Mouse (Mus musculus): ENCODE measurements around the gene Tekt3.

DNA sequence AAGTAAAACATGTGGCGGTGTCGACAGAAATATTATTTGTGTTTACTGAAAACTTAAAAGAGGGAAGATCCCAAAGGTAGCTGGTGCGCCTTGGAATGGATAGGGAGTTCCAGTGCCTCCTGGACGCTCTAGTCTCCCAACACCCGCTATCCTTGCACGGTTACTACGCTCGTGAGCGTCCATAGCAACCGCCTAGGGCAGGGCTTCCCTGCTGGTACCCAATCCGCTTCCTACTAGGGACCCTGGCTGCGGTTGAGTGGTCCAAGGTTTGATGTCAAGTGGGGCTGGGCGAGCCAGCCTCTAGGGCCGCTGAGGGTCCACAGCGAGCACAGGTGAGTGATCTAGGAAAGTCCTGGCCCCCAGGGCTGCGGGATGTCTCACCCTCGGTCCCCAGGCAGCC lies at the start of gene Tekt3:
- no peak for TF ChIP-seq POLR2A (IDR thresholded peaks at IDR 0.05; ENCODE audit: insufficient read length, low read depth)
- TF ChIP-seq E2F4 (IDR thresholded peaks at IDR 0.05; ENCODE audit: insufficient read depth): no peak
- no peak for TF ChIP-seq TCF12 (IDR thresholded peaks at IDR 0.05; ENCODE audit: insufficient read depth, poor library complexity, severe bottlenecking)
- TF ChIP-seq POLR2AphosphoS2 (IDR thresholded peaks at IDR 0.05; ENCODE audit: insufficient read length, low read depth): no peak
- TF ChIP-seq MYOG (IDR thresholded peaks at IDR 0.05; ENCODE audit: control insufficient read depth in 1 of 3, insufficient read depth in 1 of 3, insufficient read length in 2 of 3, low read depth in 2 of 3): no peak
- TF ChIP-seq TCF3 (IDR thresholded peaks at IDR 0.05; ENCODE audit: insufficient read length, low read depth): no peak
- no peak for TF ChIP-seq USF1 (IDR thresholded peaks at IDR 0.05; ENCODE audit: low read depth)
- no peak for TF ChIP-seq MAX (IDR thresholded peaks at IDR 0.05; ENCODE audit: low read depth)
